Mouse (Mus musculus) G1E (cell line): ENCODE results near the gene Chaf1a. TPM values are rescaled to one million over a fixed set of nuclear protein-coding genes. Genes with fewer than 3 reads are reported as not detected.

Experiments used
- ATAC-seq: 2 replicates; pipeline ENCODE4 v1.8.0; 2016; ENCODE audit warnings: mild to moderate bottlenecking; ENCODE audit not compliant: insufficient number of reproducible peaks, poor library complexity, low FRiP score, severe bottlenecking; ENCODE audit errors: extremely low read depth
- DNase-seq: peaks from one replicate; pipeline ENCODE4 v3.0.0; 2012; ENCODE audit warnings: low spot score
- H3K27me3 ChIP-seq: 2 replicates; pipeline ENCODE4 v1.6.1; 2012; ENCODE audit warnings: mild to moderate bottlenecking, low read length, inconsistent platforms; ENCODE audit not compliant: insufficient read depth
- H3K36me3 ChIP-seq: replicated peaks from 2 replicates; pipeline ENCODE3; 2012; ENCODE audit warnings: mild to moderate bottlenecking, inconsistent platforms
- H3K4me1 ChIP-seq: 2 replicates; pipeline ENCODE4 v1.6.1; 2012; ENCODE audit warnings: low read depth, low read length, inconsistent platforms, mixed read lengths; ENCODE audit not compliant: insufficient read depth
- H3K4me3 ChIP-seq: 2 replicates; pipeline ENCODE4 v1.5.1; 2012; ENCODE audit warnings: low read depth, mild to moderate bottlenecking, inconsistent platforms, low read length, moderate library complexity, mixed read lengths
- H3K9me3 ChIP-seq: replicated peaks from 2 replicates; pipeline ENCODE4 v1.6.1; 2012; ENCODE audit warnings: inconsistent platforms
- CTCF ChIP-seq: IDR thresholded peaks from 2 replicates; pipeline ENCODE4 v1.5.1; 2012; ENCODE audit warnings: low read depth, low read length, inconsistent platforms, mixed read lengths
- GATA1 ChIP-seq: IDR thresholded peaks from 2 replicates; pipeline ENCODE4 v1.6.1; 2012; ENCODE audit warnings: borderline replicate concordance, low read length, inconsistent platforms, mixed read lengths
- GATA2 ChIP-seq: IDR thresholded peaks from 2 replicates; pipeline ENCODE4 v1.6.1; 2012; ENCODE audit warnings: low read depth, low read length, inconsistent platforms, borderline replicate concordance
- POLR2AphosphoS5 ChIP-seq: IDR thresholded peaks from 2 replicates; pipeline ENCODE4 v1.6.1; 2012; ENCODE audit warnings: low read depth, low read length, inconsistent platforms; ENCODE audit not compliant: insufficient replicate concordance
- TAL1 ChIP-seq: conservative IDR thresholded peaks from 2 replicates; pipeline ENCODE4 v1.6.1; 2012; ENCODE audit warnings: low read depth, low read length, inconsistent platforms, mixed read lengths
- polyA plus RNA-seq: library from polyadenylated mRNA; stranded (reverse); fragments of >175 nt; gene quantifications from 2 replicates; pipeline ENCODE4 v1.2.3, GENCODE M21; 2012
- total RNA-seq, 2 experiments: library from RNA; stranded (forward) in 1 of 2; stranded (reverse) in 1 of 2; fragments of 200-1000 nt in 1 of 2; fragments of >200 nt in 1 of 2; fragmentation: Nextera tagmentation in 1 of 2; gene quantifications; 2 replicates each; pipeline ENCODE4 v1.2.3; 2014 to 2017

The Chaf1a gene
- total and polyA plus RNA-seq, 3 experiments, result 31.2 to 143 (median 31.3) TPM

- DNase-seq, result no peak
- Histone ChIP-seq H3K9me3 (no peaks in the 10 kb centered on the region), H3K36me3 (peaks cover 99% of the 10 kb centered on the region), H3K4me3 (no peak overlapping the region), H3K27me3 (no peaks in the 10 kb centered on the region), H3K4me1 (peaks cover 69% of the 10 kb centered on the region)
- TF ChIP-seq POLR2AphosphoS5 (no peak), GATA1 (no peak), CTCF (no peak), TAL1 (no peak), GATA2 (no peak)
- no peak for ATAC-seq
These were observed 15.8 kb upstream of the Chaf1a start for GRCm38 (mm10) chr17:56024476-56024875.

GRCm38 (mm10) chr17:56024931-56025330 is 15.3 kb upstream of the Chaf1a start:
- TF ChIP-seq TAL1 (no peak), GATA2 (no peak), POLR2AphosphoS5 (no peak), CTCF (no peak), GATA1 (no peak)
- peaks cover 99% of the 10 kb centered on the region for H3K36me3 ChIP-seq
- DNase-seq (no peak), ATAC-seq (no peak)
- H3K4me3 ChIP-seq, result no peak overlapping the region
- no peaks in the 10 kb centered on the region for H3K27me3 ChIP-seq
- peaks cover 69% of the 10 kb centered on the region for H3K4me1 ChIP-seq
- no peaks in the 10 kb centered on the region for H3K9me3 ChIP-seq

- TF ChIP-seq GATA2 (no peak), GATA1 (no peak), CTCF (no peak), POLR2AphosphoS5 (no peak), TAL1 (no peak)
- no peaks in the 10 kb centered on the region for H3K9me3 ChIP-seq
- peaks cover 98% of the 10 kb centered on the region for H3K36me3 ChIP-seq
- H3K27me3 ChIP-seq, result no peaks in the 10 kb centered on the region
- DNase-seq, result no peak
- no peak overlapping the region for H3K4me3 ChIP-seq
- ATAC-seq, result no peak
- H3K4me1 ChIP-seq, result peaks cover 72% of the 10 kb centered on the region
These were observed 13.9 kb upstream of the Chaf1a start for GRCm38 (mm10) chr17:56026303-56026702.

GRCm38 (mm10) chr17:56026881-56027280 is 13.4 kb upstream of the Chaf1a start:
- Histone ChIP-seq H3K4me3 (no peak overlapping the region), H3K4me1 (peaks cover 71% of the 10 kb centered on the region), H3K9me3 (no peaks in the 10 kb centered on the region), H3K36me3 (peaks cover 97% of the 10 kb centered on the region), H3K27me3 (no peaks in the 10 kb centered on the region)
- TF ChIP-seq GATA1, result no peak
- TF ChIP-seq POLR2AphosphoS5, result no peak
- TF ChIP-seq CTCF, result no peak
- TF ChIP-seq GATA2, result no peak
- TF ChIP-seq TAL1, result no peak
- DNase-seq (no peak), ATAC-seq (no peak)

- peaks cover 75% of the 10 kb centered on the region for H3K4me1 ChIP-seq
- no peaks in the 10 kb centered on the region for H3K9me3 ChIP-seq
- ATAC-seq (no peak), DNase-seq (no peak)
- H3K36me3 ChIP-seq, result peaks cover 96% of the 10 kb centered on the region
- no peak for TF ChIP-seq CTCF
- no peak for TF ChIP-seq TAL1
- TF ChIP-seq GATA1, result no peak
- no peak for TF ChIP-seq GATA2
- TF ChIP-seq POLR2AphosphoS5, result no peak
- no peak overlapping the region for H3K4me3 ChIP-seq
- no peaks in the 10 kb centered on the region for H3K27me3 ChIP-seq
These were observed 12.3 kb upstream of the Chaf1a start for GRCm38 (mm10) chr17:56027801-56028441.

- H3K4me3 ChIP-seq, result peak overlapping the region; percentile 10; the same call in 1 of the 2 replicates
- peaks cover 75% of the 10 kb centered on the region for H3K4me1 ChIP-seq
- H3K36me3 ChIP-seq, result peaks cover 96% of the 10 kb centered on the region
- DNase-seq, result no peak
- no peak for ATAC-seq
- TF ChIP-seq GATA2, result no peak
- no peak for TF ChIP-seq POLR2AphosphoS5
- TF ChIP-seq CTCF, result no peak
- no peak for TF ChIP-seq TAL1
- no peak for TF ChIP-seq GATA1
- H3K9me3 ChIP-seq, result no peaks in the 10 kb centered on the region
- no peaks in the 10 kb centered on the region for H3K27me3 ChIP-seq
These were observed 9.9 kb upstream of the Chaf1a start for GRCm38 (mm10) chr17:56030238-56030870.
